Mouse (Mus musculus) C2C12 (cell line): ENCODE measurements around the gene Gde1. TPM values are rescaled to one million over a fixed set of nuclear protein-coding genes. Genes with fewer than 3 reads are reported as not detected.

Source experiments
- H3K27me3 ChIP-seq: one replicate; pipeline ENCODE4 v1.6.1; 2011; ENCODE audit not compliant: control insufficient read depth, insufficient read depth, insufficient read length
- H3K36me3 ChIP-seq: one replicate; pipeline ENCODE4 v1.6.1; 2011; ENCODE audit not compliant: control insufficient read depth, insufficient read depth
- H3K4me3 ChIP-seq: one replicate; pipeline ENCODE4 v1.5.1; 2011; ENCODE audit warnings: mild to moderate bottlenecking, control low read depth; ENCODE audit not compliant: poor library complexity, insufficient read depth, severe bottlenecking
- H3K79me2 ChIP-seq: one replicate; pipeline ENCODE4 v1.6.1; 2011; ENCODE audit not compliant: control insufficient read depth, insufficient read depth
- H3K79me3 ChIP-seq: one replicate; pipeline ENCODE4 v1.6.1; 2011; ENCODE audit warnings: low read depth, control low read depth
- H3ac ChIP-seq: one replicate; pipeline ENCODE3; 2011; ENCODE audit warnings: low read depth; ENCODE audit not compliant: control insufficient read depth, insufficient read length
- CEBPB ChIP-seq: IDR thresholded peaks from one replicate; pipeline ENCODE4 v1.6.1; 2011; ENCODE audit warnings: low read depth, mild to moderate bottlenecking, control low read depth, moderate library complexity
- CTCF ChIP-seq: IDR thresholded peaks from one replicate; pipeline ENCODE4 v1.5.1; 2011; ENCODE audit not compliant: control insufficient read depth, insufficient read depth, insufficient read length
- FOSL1 ChIP-seq: IDR thresholded peaks from one replicate; pipeline ENCODE4 v1.8.0; 2011; ENCODE audit warnings: mild to moderate bottlenecking, low read length; ENCODE audit not compliant: poor library complexity, insufficient read depth, severe bottlenecking
- MAX ChIP-seq: IDR thresholded peaks from one replicate; pipeline ENCODE4 v1.6.1; 2011; ENCODE audit warnings: mild to moderate bottlenecking, control low read depth
- MYOD1 ChIP-seq: IDR thresholded peaks from one replicate; pipeline ENCODE4 v1.6.1; 2011; ENCODE audit warnings: low read depth; ENCODE audit not compliant: control insufficient read depth, insufficient read length
- MYOG ChIP-seq: IDR thresholded peaks from one replicate; pipeline ENCODE4 v1.6.1; 2011; ENCODE audit not compliant: control insufficient read depth, insufficient read length; ENCODE audit errors: extremely low read depth
- USF1 ChIP-seq: IDR thresholded peaks from one replicate; pipeline ENCODE4 v1.6.1; 2011; ENCODE audit warnings: low read depth, mild to moderate bottlenecking, control low read depth, moderate library complexity
- polyA plus RNA-seq: library from polyadenylated mRNA; unstranded; fragments of >200 nt; fragmentation: generic; extraction: Trizol; gene quantifications from one replicate; pipeline ENCODE4 v1.2.1, GENCODE M21; 2012; ENCODE audit warnings: missing spikeins

Gene Gde1
- polyA plus RNA-seq, 1 experiment, result 54.7 TPM

DNA sequence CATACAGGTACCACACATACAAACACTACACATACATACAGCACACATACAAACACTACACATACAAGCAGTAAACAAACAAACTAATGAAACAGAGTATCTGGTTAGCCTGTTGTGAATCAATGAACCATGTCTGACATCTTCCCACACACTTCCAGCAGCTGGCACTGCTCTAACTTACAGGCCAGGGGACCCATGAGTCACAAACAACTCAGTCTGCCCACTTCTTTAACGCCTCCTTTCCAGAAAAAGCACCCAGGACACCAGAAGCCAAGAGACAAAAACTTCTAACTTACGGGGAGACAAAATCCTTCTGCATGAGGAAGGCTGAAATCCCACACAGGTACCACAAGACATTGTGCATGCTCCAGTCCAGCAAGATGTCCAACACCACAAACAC is 14.3 kb downstream of the Gde1 start:
- no peaks in the 10 kb centered on the region for H3K79me3 ChIP-seq
- H3K36me3 ChIP-seq, result peaks cover 6% of the 10 kb centered on the region
- H3K79me2 ChIP-seq, result no peaks in the 10 kb centered on the region
- H3K4me3 ChIP-seq, result no peak overlapping the region
- no peaks in the 10 kb centered on the region for H3K27me3 ChIP-seq
- no peak overlapping the region for H3ac ChIP-seq
- TF ChIP-seq MAX (no peak), MYOD1 (no peak), USF1 (no peak), FOSL1 (no peak), CTCF (no peak)

DNA sequence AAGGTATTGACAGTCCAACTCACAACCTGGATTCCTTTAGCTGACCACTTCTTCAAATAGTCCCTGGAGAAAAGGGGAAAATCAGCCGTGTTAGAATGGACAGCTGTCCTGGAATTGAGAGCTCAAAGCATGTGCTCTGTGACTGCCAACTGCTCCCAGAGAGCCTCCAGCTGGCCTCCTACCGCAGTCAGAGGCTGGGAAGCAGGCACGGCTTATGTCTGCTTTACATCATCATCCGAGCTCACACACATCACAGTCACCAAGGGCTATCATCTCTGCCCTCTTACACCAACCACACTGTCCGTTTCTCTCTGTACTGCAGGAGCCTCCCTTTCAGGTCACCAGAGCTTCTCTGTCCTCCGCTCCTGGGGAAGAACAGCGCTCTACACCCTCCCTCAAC is 16.5 kb downstream of the Gde1 start:
- peaks cover 6% of the 10 kb centered on the region for H3K36me3 ChIP-seq

DNA sequence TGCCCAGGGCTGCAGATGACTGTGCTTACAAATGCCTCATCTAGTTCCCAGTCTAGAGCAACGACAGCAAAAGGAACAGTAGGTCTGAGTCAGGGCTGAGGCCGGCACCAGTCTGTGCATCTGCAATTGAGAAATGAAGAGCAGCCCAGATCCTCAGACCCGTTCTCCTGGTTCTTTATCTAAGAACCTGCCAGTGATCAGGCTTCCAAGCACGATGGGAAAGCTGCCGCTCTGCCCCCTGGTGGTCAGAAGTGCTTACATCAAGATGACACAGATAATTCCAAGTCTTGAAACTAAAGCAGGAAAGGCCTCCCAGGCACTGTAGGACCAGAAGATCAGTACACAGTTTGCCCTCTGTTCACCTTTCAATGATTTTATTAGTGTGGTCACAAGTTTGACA is 17.4 kb downstream of the Gde1 start:
- H3ac ChIP-seq, result no peak overlapping the region
- no peak for TF ChIP-seq USF1
- TF ChIP-seq CEBPB, result no peak
- TF ChIP-seq MYOG, result no peak
- TF ChIP-seq MAX, result no peak
- TF ChIP-seq MYOD1, result no peak
- no peak for TF ChIP-seq FOSL1
- no peak for TF ChIP-seq CTCF
- H3K4me3 ChIP-seq, result no peak overlapping the region
- peaks cover 6% of the 10 kb centered on the region for H3K36me3 ChIP-seq
- H3K79me2 ChIP-seq, result no peaks in the 10 kb centered on the region
- no peaks in the 10 kb centered on the region for H3K27me3 ChIP-seq
- no peaks in the 10 kb centered on the region for H3K79me3 ChIP-seq

More for the DNA sequence above, 16.5 kb downstream of the Gde1 start:
- H3K4me3 ChIP-seq, result no peak overlapping the region
- no peaks in the 10 kb centered on the region for H3K27me3 ChIP-seq
- H3K79me2 ChIP-seq, result no peaks in the 10 kb centered on the region
- TF ChIP-seq MAX (no peak), USF1 (no peak), CTCF (no peak), FOSL1 (no peak), MYOG (no peak), CEBPB (no peak), MYOD1 (no peak)
- no peak overlapping the region for H3ac ChIP-seq
- H3K79me3 ChIP-seq, result no peaks in the 10 kb centered on the region

DNA sequence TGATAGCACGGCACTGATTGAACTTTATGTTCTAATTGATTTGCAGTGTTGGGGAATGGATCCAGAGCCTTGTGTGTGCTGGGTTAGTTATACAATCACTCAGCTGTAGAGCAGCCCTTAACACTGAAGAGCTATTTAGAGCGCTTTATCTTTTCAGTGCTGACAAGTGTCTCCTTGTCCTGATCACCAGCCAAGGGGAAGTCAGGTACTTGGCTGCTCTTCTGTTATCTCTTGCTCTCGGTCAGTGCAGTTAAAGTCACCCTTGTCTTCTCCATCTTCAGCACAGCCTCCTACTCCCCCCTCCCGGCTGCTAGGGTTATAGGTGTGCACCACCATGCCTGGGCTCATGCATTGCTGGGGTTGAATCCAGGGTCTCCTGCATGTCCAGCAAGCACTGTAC is 28.8 kb downstream of the Gde1 start:
- Histone ChIP-seq H3ac (no peak overlapping the region), H3K36me3 (no peaks in the 10 kb centered on the region), H3K79me2 (no peaks in the 10 kb centered on the region), H3K27me3 (no peaks in the 10 kb centered on the region), H3K79me3 (no peaks in the 10 kb centered on the region), H3K4me3 (no peak overlapping the region)
- no peak for TF ChIP-seq MYOD1

DNA sequence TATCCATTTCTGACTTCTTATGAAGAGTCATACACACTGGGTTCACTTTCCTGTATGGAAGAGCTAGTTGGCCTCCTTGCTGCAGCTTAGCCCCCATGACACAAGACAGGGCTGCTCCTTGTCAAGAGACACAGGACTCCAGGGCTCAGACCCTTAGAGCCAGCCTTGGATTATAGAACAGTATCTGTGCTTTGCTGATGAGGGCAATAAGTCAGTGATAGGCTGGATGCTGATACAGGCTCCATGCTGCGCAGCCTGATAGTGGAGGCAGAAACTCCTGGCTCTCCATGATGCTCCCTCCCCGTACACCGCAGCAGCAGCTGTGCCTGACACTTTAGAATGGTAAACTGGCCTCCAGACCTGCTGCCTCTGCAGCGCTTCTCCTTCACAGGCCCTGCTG is 35.4 kb downstream of the Gde1 start:
- no peak for TF ChIP-seq FOSL1
- no peak for TF ChIP-seq CEBPB
- no peak for TF ChIP-seq MYOD1
- TF ChIP-seq MYOG, result no peak
- TF ChIP-seq CTCF, result no peak
- no peak for TF ChIP-seq USF1
- TF ChIP-seq MAX, result no peak
- Histone ChIP-seq H3K27me3 (peaks cover 14% of the 10 kb centered on the region), H3K79me3 (no peaks in the 10 kb centered on the region), H3K36me3 (no peaks in the 10 kb centered on the region), H3ac (no peak overlapping the region), H3K4me3 (no peak overlapping the region), H3K79me2 (no peaks in the 10 kb centered on the region)

DNA sequence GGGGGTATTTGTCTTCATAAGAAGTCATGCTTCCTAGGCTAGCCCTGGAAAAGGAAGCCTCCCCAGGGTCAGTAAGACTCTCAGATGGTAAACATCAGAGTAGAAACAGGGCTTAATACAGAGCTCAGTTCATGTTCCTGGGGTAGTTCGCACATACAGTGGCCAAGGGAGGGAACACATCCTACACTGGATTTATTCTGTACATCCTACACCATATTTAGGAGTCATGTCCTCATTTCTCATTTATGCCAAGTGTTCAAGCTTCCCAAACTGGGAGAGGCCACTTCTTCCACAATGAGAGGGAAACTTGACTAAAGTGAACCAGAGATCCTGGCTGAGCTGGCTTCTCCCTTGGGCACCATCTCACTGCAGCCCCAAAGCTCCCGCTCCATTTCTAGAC is 37.8 kb downstream of the Gde1 start:
- Histone ChIP-seq H3K27me3 (peaks cover 14% of the 10 kb centered on the region), H3K36me3 (no peaks in the 10 kb centered on the region), H3K4me3 (no peak overlapping the region), H3ac (no peak overlapping the region), H3K79me2 (no peaks in the 10 kb centered on the region), H3K79me3 (no peaks in the 10 kb centered on the region)
- TF ChIP-seq CTCF, result no peak
- TF ChIP-seq FOSL1, result no peak
- TF ChIP-seq MAX, result no peak
- no peak for TF ChIP-seq MYOD1
- TF ChIP-seq MYOG, result no peak
- TF ChIP-seq USF1, result no peak
- TF ChIP-seq CEBPB, result no peak
